Mouse (Mus musculus) embryo, embryonic 11 days (tissue): Measurements from ENCODE around the gene Slc37a1.
A peak's percentile ranks its signal among the peaks of the same experiment; 100 is the strongest.
"Not testable (repeated sequence)": the region's sequence is repeated elsewhere in the genome, so short reads cannot be mapped to it uniquely, and the experiment has no call there.

Source experiments
- DNase-seq: peaks from one replicate; pipeline ENCODE4 v3.0.0-alpha.2; 2015

Slc37a1 gene

DNA sequence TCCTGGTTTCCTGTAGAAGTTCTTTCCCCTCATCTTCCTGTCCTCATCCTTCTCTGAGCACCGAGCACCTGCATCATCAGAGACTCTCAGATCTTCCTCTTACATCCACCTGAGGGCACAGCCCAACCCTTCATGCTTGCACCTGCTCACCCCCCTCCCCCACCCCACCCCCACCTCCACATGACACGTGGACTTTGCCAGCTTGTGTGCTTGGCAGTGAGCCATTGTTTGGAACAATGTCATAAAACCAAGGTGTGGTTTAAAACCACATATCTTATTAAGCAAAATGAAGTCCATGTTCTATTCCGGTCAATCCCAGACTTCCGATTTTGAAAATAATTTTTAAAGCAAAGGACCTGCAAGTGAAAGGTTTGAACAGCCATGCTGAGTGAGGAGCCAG lies 35.9 kb downstream of the Slc37a1 start:
- DNase-seq, result no peak

DNA sequence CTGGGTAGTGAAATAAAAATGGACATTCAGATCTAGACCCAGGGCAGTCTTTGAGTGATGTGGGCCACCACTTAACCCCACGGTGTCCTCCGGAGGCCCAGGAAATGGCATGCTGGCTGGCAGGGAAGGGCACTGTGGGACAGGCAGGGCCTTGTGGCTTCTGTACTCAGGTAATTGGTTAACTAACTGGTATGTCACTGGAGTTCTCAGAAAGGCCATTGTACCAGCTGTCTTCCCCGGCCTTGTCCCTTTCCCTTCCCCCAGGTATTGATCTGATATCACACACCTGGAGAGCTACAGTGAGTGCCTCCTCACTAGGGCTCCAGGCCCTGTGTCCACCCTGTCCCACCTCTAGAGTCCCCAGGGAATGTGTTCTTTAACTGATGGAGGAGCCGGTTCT lies 36.8 kb downstream of the Slc37a1 start:
- DNase-seq, result no peak

DNA sequence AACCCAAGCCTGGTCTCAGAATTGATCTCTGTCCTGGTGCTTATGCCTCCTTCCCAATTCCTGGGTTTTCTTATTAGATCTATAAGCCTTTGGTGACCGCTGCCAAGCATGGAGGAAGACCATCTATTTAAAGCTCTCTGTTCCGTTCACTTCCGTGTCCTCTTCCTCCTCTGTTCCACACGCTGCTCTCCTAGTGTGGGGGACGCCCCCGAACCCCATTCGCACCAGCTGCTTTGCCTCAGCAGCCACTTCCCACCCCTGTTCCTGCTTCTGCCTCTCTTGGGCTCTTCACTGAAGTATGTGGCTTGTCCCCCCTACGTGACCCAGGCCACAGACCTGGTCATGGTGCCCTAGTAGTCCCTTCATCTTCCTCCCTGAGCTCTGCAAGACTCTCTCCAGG lies 37.6 kb downstream of the Slc37a1 start:
- no peak for DNase-seq

DNA sequence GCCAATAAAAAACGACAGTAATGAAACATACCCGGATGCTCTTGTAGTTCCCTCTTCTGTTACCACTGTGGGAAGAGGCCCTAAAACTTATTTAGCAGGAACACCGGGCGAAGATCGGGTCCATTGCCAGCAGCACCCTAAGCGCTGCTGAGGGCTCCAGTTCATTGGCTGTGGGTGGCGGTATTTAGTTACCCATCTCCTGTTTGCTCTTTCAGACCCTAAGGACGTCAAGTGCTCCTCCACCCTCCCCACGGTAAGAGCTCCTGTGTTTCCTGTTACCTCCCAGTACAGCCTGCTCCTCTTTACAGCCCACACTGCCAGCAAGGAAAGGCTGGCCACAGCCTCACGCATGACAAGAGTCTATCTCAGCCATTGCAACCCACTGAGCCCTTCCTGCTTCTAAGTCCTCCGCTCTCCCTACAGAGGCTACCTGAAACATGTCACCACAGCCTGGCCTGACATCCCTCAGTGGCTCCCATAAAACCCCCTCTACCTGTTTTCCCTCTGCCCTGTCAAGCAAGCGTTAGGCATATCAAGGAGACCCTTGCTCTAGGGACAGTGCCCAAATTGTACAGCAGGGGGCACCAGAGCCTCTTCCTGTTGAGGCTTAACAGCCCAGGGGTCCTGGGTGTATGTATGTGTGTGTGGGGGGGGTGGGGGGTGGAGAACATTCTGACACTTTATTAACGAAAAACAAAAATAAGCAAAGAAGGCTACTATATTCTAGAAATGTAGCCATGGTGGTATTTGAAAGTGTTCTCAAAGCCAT lies 39.0 kb downstream of the Slc37a1 start:
- DNase-seq, result peak; percentile 74

DNA sequence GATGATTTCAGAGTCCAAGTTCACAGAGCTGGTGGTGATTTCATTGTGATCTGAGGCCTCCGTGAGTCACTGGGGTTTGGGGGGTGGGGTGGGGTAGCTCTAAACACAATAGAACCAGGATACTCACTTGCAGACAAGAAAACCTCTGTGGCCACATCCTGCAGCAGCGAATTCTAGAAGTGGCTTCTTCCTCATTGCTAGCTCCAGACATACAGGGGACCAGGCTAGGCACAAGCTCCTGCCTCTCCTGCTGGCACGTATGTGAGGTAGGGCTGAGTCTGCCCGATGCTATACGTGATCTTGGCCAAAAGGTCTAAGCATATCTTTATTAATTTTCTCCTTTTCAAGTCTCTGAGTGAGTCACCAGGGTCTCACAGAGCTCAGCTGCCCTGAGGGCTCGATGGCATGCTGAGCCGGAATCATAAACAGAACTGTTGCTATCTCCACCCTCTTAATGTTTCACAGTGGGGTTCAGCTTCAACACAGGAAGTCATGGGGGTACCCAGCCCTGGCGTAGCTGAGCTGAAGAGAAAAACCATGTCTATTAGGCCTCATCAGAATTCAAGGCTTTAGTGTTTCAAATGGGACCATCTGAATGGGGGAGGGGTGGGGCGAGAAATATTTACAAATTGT lies 39.7 kb downstream of the Slc37a1 start:
- DNase-seq, result no peak

DNA sequence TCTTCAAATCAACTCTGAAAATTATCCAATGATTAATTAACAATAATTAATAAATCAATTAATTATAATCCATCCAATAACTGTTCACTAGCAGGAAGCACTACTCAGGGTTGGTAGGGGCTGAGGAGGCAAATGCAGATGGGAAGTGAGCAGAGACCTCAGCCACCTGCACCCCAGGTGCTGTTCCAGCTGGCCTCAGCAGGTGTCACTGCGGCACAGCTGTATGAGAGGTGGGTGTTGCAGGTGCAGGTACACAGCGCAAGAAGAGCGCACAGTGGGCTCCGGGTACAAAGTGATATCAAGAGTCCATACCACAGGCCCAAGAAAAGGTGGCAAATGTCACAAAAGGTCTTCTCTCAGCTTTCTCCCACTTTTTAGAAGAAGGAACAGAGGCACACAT lies 41.9 kb downstream of the Slc37a1 start:
- no peak for DNase-seq

DNA sequence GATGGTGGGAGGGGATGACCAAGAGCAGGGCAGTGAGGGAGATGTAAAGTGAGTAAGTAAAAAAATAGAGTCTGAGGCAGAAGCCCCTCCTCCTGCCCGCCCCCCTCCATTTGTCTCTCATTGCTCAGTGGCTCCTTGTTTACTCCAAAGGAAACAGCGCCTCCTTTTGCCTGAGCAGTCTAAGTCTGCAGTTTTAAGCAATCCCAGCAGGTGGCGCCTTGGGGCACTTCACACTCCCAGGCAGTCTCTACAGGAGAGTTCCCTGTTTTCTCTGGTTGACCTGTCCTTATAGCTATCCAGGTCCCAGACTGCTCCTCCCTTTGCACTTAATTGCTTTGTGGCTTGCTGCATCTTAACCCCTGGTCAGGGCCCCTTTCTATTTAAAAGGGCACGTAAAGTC lies 44.0 kb downstream of the Slc37a1 start:
- DNase-seq, result peak; percentile 76

DNA sequence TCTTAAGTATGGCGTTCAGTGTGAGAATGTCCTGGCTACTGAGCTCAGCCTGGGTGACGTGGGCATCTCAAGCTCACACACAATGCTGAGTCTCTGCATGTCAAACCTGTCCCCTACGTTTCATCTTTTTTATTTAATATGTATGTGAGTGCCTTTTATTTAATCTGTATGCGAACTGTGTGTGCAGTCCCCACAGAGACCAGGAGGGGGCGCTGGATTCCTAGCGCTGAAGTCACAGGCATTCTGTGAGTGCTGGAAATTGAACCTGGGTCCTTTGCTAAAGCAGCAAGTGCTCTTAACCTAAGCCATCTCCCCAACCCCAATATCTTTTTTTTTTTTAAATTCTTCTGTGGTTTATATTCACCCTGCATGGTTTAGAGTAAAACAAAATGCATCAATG lies 44.7 kb downstream of the Slc37a1 start:
- no peak for DNase-seq

DNA sequence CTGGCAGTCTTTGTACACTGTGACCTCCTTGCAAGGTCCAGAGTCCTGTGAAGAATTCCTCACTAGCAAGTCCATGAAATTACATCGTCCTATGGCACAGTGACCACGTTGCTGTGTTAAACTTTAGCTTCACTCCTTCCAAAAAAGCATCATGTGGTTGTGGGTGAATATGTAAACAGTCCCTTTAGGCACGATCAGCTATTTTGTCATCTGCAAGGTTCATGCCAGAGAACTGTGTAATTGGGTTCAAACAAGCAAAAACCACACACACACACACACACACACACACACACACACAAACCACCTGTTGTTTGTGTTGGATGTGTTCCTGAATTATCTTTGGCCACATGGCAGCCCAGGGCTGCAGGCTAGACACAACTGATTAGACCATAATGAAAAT lies 45.3 kb downstream of the Slc37a1 start:
- DNase-seq, result no peak

DNA sequence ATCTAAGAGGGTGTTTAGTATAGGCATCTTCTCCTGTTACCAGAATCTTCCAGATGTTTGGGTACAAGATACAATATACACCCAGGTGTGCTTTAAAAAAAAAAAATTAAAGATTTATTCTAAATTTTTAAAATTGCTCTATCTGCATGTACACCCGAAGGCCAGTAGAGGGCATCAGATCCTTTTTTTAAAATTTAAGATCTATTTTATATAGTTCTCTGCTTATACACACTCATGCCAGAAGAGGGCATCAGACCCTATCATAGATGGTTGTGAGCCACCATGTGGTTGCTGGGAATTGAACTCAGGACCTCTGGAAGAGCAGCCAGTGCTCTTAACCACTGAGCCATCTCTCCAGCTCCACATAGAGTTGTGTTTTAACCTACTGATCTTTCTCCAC lies 45.7 kb downstream of the Slc37a1 start:
- DNase-seq, result peak; percentile 42

DNA sequence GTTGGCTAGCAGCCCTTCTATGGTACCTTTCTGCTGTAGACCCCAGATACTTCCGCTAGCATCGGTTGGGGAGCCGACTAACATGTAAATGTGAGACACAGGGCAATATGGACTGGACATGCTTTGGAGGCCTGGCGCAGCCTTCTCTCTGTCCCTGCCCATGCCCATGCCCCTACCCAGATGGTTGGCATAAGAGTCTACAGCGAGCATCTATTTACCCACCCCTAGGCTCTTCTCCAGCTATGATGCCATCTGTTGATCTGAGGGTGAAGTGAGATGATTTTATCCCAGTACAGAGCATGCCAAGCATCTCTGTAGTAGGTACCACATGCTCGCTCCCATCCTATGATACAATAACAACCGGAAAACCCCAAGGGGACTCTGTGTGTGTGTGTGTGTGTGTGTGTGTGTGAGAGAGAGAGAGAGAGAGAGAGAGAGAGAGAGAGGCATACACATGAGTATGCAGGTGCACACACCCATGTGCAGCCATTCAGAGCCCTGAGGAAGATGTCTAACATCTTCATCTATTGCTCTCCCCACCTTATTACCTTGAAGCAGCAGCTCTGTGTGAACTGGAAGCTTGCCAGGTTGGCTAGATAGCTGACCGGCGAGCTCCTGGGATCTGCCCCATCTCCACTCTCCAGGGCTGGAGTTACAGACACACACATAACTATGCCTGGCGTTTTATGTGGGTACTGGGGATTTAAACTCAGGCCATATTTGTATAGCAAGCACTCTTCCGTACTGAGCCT lies 48.1 kb downstream of the Slc37a1 start:
- DNase-seq, result no peak

DNA sequence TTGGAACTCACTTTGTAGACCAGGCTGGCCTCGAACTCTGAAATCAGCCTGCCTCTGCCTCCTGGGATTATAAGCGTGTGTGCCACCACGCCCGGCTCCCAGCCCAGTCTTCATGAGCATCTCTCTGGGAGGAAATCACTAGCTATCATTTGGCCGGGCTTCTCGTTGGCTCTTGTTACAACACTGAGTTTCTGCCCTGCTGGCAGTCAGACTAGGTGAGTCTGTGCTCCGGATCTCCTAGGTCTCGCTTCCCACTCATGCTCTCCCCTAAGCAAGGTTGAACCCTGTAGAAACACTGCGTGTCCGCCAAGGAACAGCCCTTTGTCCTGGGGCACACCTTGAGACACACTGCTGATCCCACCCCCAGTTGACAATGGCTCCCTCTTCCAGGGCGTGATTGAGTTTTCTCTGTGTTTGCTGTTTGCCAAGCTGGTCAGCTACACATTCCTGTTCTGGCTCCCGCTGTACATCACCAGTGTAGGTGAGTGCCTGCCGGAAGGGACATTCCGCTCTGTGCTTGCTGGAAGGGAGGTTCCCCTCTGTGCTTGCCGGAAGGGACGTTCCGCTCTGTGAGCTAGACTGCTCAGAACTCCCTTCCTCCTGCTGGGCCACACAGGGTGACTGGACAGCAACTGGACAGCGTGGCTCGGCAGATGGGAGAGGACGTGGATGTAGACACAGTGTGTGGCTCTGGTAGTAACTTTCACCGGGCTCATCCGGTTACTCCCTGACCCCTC lies 48.9 kb downstream of the Slc37a1 start:
- no peak for DNase-seq

DNA sequence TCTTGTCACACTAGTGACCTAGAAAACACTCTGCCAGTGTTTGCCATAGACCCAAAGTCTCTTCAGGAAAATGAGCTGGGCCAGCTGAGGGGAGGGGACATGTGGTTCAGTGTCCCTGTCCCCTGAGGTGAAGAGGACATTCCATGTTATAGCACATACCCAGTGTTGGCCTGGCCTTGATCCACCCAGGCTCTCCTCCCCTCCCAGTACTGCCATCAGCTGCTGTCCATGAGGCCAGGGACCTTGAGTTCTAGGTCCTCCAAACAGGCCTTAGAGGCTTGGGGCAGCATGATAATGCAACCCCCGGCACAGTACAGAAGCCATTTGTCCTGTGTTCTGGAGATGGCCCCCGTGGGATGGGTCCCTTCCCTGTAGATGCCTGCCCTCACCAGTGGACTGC lies 53.2 kb downstream of the Slc37a1 start:
- no peak for DNase-seq

DNA sequence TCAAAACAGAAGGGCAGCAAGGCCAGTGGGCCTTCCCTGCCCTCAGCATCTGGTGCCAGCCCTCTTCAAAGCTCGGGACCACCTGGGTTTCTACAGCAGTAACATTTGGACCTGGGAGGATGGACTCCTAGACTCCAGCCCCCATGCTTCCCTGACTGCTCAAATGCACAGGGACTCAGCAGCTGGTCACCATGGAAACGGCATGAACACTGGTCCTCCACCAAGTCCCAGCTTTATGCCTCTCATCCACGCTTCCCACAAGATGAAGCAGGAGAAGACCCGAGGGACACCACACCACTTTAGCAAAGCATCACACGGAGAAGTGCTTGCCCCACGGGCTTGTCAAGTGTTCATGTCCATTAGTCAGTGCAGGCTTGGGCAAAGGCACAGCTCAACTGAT lies 55.6 kb downstream of the Slc37a1 start:
- peak; percentile 30 for DNase-seq

DNA sequence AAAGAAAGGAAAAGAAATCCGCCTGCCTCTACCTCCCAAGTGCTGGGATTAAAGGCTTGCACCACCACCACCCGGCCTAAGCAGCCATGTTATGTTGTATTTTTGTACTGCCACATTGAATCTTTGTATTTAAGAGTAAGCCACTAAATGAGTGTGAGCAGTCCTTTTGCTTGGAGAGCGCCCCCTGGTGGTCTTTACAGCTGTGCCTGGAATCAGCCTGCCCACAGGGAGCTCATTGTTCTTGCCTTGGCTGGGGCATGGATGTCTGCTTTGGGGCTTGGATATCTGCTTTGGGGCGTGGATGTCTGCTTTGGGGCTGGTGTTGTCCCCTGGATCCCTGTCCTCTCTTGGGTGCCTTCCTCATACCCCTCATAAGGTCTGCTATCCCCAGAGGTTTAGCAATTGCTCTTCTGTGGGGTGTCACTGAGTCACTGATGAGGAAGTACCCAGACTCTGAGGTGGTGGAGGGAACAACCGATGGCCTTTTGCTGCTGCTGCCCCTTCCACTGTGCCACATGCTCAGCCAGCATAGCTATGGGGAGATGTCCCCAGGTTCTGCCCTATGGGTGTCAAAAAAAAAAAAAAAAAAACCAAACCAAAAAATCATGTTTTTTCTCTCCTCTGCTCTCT lies 57.7 kb downstream of the Slc37a1 start:
- DNase-seq, result peak; percentile 82

DNA sequence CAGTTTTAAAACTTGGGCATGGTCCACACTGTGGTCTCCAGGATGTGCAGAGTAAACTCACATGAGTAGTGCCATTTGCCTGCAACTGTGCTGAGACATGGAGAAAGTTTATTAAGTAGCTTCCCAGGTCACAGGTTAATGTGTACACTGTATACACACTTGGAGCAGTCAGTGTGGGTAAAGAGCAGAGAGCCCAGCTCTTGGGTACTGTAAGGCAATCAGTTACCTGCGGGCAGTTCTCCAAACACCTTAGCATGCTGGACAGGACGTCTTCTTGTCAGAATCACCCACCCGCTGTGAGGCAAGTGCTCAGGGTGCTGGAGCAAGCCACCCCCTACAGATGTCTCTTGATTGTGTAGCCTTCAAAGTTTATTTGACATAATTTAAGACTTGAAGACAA lies 58.2 kb downstream of the Slc37a1 start:
- no peak for DNase-seq

DNA sequence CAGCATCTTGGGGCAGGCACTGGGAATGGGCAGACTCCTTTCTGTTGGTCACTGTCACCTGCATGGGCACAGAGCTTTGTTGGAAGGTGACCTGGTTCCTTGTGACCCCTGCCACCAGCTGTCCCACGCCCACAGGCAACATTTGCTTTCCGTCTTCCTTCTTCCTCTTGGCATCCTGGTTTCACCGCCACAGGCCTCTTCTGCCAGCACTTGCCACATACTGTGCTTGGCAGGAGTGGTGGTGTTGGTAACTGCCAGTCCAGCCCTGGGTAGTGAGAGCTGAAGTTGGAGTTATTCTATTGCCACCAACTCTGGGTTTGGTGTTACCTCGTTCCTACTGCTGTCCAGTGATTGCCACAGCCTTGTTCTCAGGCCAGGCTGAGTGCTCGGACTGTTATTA lies 61.5 kb downstream of the Slc37a1 start:
- DNase-seq, result no peak

DNA sequence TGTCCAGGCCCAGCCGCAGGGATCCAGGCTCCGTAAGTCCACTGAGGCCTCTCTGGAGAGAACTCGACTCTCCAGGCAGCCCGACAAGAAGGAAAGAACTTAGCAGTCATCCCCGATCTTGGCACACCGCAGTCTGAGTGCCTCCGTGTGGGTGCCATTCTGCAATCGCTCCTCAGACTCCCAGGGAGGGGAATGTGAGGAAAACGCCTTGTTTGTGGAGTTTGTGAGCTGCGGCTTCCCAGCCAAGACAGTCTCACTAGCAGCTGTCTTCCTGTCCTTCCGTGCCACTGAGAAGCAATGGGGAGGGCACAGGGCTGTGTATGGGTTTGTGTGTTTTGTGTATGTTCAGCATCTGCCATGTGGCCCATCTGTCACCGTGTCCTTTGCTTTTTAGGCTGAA lies 62.8 kb downstream of the Slc37a1 start:
- no peak for DNase-seq

DNA sequence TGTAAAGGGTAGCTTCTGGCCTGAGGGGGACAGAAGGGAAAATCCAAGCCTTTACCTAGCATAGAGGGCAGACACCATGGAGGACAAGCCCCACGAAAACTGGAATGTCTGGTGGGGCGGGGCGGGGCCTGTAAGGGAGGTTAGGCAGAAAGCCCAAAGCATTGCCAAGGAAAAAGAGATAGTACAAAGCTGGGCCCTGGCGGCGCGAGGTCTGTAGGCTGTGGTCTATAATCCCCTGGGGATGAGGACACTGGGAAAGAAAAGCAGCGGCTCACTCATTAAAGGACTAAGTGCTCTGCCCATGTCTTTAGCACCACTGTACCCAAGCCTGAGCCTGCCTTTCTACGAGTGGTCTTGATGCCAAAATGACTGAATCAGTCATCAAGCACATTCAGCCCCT lies 65.4 kb downstream of the Slc37a1 start:
- no peak for DNase-seq

DNA sequence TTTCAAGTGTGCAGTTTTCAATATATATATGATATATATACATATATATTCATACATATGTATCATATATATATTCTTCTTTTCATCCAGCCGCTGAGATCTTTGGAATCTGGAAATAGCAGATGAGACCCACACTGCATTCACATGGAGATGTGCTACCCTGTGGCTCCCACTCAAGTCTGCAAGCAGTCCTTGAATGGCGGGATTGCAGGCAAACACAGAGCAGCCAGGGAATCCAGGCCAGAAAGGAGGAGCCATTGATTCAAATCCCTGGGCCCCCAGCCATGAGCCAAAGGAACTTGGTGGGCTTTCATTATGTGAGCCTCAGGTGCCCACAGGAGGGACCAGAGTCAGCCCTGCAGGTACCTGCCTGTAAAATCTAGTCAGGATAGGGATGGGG lies 66.7 kb downstream of the Slc37a1 start:
- DNase-seq, result no peak

DNA sequence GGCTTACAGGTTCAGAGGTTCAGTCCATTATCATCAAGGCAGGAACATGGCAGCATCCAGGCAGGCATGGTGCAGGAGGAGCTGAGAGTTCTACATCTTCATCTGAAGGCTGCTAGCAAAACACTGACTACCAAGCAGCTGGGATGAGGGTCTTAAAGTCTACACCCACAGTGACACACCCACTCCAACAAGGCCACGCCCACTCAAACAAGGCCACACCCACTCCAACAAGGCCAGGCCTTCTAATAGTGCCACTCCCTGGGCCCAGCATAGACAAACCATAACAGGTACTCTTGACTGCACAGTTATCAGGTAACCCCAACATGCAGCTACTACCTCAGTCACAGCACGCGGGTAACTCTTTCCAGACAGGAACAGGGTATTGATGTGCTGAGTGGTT lies 68.1 kb downstream of the Slc37a1 start:
- not testable (repeated sequence) for DNase-seq

DNA sequence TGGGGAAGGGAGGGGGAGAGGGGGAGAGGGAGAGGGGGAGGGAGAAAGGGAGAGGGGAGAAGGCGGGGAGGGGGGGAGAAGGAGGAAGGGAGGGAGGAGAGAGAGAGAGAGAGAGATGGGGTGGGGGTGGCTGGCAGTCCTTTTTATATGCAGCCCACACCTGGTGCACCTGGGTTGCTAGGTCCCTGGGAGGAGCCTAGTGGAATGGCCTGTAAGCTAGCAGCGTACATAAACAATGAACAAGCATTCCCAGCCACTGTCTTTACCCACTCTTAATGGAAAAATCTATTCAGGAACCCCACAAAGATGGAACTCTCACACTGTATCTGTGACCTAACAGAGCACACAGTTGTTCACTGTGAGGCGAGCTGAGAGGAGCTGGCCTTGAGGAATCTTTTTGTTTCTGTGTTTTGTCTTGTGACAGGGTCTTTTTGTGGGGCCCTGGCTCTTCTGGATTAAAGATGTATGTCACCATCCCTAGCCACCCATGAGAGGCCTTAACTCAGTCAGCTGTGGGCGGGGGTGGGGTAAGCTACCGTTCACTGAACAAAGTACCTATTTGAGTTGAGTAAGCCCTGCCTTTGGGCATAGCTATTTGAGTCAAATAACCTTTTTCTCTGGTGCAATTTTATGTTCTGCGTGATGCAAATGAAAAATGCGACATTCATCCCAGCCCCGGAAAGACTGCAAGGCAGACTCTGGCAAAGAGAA lies 69.4 kb downstream of the Slc37a1 start:
- DNase-seq, result peak; percentile 29
